Mouse (Mus musculus) lung, adult 2 months (tissue): ENCODE measurements at regions not wholly inside any gene's neighbourhood (a gene's known extent, or its start where the extent isn't known, plus 50 kb on each side); places are given as distances from the start of the nearest gene placed in this dataset.

Experiments
- CTCF ChIP-seq: fragments of 200-500 bp; IDR thresholded peaks from 2 replicates; pipeline ENCODE4 v1.5.1; 2011; ENCODE audit warnings: mild to moderate bottlenecking, low read length, control low read depth; ENCODE audit not compliant: insufficient read depth
- POLR2A ChIP-seq: fragments of 200-500 bp; IDR thresholded peaks from 2 replicates; pipeline ENCODE4 v1.6.1; 2011; ENCODE audit warnings: low read depth, mild to moderate bottlenecking, control low read depth, low read length, borderline replicate concordance; ENCODE audit errors: extremely low read depth

DNA sequence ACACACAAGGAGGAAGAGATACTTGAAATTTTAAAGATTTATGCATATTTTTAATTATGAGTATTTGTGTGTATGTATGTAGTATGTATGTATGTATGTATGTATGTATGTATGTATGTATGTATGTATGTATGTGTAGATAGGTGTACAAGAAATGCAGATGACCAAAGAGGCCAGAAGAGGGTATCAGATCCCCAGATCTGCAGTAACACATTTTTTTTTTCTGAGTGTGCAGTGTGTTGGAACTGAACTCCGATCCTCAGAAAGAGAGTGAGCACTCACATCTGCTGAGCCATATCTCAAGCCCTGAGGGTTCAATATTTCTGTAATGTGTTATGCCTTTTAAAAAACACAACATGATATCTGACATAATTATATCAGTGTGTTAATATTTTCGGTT lies 138.0 kb upstream of the Klf6 start:
- TF ChIP-seq CTCF = no peak
- TF ChIP-seq POLR2A = no peak
